Mouse (Mus musculus): ENCODE measurements around the gene Adck2. TPM values are rescaled to one million over a fixed set of nuclear protein-coding genes. Genes with fewer than 3 reads are reported as not detected.

The Adck2 gene
- total RNA-seq, 2 experiments from 2014 or later, result 30.1 to 32.8 TPM

GRCm38 (mm10) chr6:39607365-39607764, 33.7 kb downstream of the Adck2 start:
- no peak for DNase-seq (ENCODE audit: extremely low spot score in 1 of 2, low spot score in 1 of 2)

GRCm38 (mm10) chr6:39610207-39610606, 36.5 kb downstream of the Adck2 start:
- no peak for DNase-seq (ENCODE audit: extremely low spot score in 1 of 2, low spot score in 1 of 2)

GRCm38 (mm10) chr6:39611296-39611695, 37.6 kb downstream of the Adck2 start:
- no peak for DNase-seq (ENCODE audit: extremely low spot score in 1 of 2, low spot score in 1 of 2)

Other genes starting within 250 kb of the Adck2 start
- 10 to 100 TPM; 74.1 to 76.8 TPM for gene Slc37a3, start 196.2 kb upstream of the Adck2 start, total RNA-seq (2021)
- gene Rab19, start 192.7 kb upstream of the Adck2 start, total RNA-seq (2021), result not detected
- gene Mkrn1, start 153.4 kb upstream of the Adck2 start, total RNA-seq (2021), result 100 to 1,000 TPM; 131 to 144 TPM
- 10 to 100 TPM; 32.6 to 33.7 TPM for gene Dennd2a, start 16.0 kb upstream of the Adck2 start, total RNA-seq (2021)
- gene Gm42420, start 11.9 kb downstream of the Adck2 start, total RNA-seq (2021), result not detected
- gene Ndufb2, start 18.7 kb downstream of the Adck2 start, total RNA-seq (2021), result 100 to 1,000 TPM; 176 to 196 TPM
- 100 to 1,000 TPM; 107 to 121 TPM for gene Braf, start 151.6 kb downstream of the Adck2 start, total RNA-seq (2021)
- gene Mrps33, start 237.1 kb downstream of the Adck2 start, total RNA-seq (2021), result 100 to 1,000 TPM; 104 to 115 TPM

Data from layer of hippocampus, postnatal 25 days (tissue).